Mouse (Mus musculus) embryonic facial prominence, embryonic 10.5 days (tissue): ENCODE results near the gene Ccl28. TPM values are rescaled to one million over a fixed set of nuclear protein-coding genes. Genes with fewer than 3 reads are reported as not detected.

ENCODE experiments used
- DNase-seq: peaks from one replicate; pipeline ENCODE4 v3.0.0-alpha.2; 2017; ENCODE audit warnings: low spot score
- H3K27ac ChIP-seq: fragments of 300-500 bp; sonication (generic); replicated peaks from 2 replicates; pipeline ENCODE4 v1.5.1; 2016; ENCODE audit warnings: mild to moderate bottlenecking
- H3K27me3 ChIP-seq: fragments of 300-500 bp; sonication (generic); replicated peaks from 2 replicates; pipeline ENCODE4 v1.6.1; 2016; ENCODE audit warnings: low read depth, mild to moderate bottlenecking; ENCODE audit not compliant: poor library complexity, severe bottlenecking
- H3K36me3 ChIP-seq: fragments of 300-500 bp; sonication (generic); replicated peaks from 2 replicates; pipeline ENCODE4 v1.6.1; 2016; ENCODE audit warnings: mild to moderate bottlenecking, moderate library complexity
- H3K4me1 ChIP-seq: fragments of 300-500 bp; sonication (generic); 2 replicates; pipeline ENCODE4 v1.6.1; 2016
- H3K4me3 ChIP-seq: fragments of 300-500 bp; sonication (generic); 2 replicates; pipeline ENCODE4 v1.5.1; 2016; ENCODE audit warnings: mild to moderate bottlenecking, moderate library complexity
- H3K9me3 ChIP-seq: fragments of 300-500 bp; sonication (generic); 2 replicates; pipeline ENCODE4 v1.6.1; 2016; ENCODE audit warnings: mild to moderate bottlenecking
- WGBS: fragments of 180-500 bp; shearing (Covaris S2); methylation state at CpG from one replicate; pipeline ENCODE4 v1.1.7; 2016; 5-methylcytosine and 5-hydroxymethylcytosine counted together
- polyA plus RNA-seq: library from polyadenylated mRNA; unstranded; fragments of >200 nt; fragmentation: Nextera tagmentation; extraction: Ambion mirVana; gene quantifications from 2 replicates; pipeline ENCODE4 v1.2.1, GENCODE M21; 2016

The Ccl28 gene
- polyA plus RNA-seq, 1 experiment from 2014 or later, result 0.10 TPM

DNA sequence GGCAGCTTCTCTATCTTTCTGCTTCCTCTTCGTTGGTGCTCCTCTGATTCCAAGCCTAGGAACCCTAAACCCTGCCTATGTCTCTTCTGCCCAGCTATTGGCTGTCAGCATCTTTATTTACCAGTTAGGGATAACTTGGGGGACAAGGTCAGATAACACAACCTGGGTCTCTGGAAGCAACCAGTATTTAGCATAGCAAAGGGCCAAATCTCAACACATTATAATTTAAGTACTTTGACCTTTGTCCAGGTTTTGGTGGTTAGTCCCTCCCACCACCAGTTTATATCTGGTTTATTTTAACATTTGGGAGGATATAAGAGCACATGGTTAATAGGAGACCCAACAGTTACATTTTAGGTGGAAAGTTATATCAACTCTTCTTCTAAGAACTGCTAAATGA, 72.9 kb downstream of the Ccl28 start:
- Histone ChIP-seq H3K9me3 (no peaks in the 10 kb centered on the region), H3K36me3 (peaks cover 76% of the 10 kb centered on the region), H3K4me1 (peaks cover 41% of the 10 kb centered on the region), H3K4me3 (no peak overlapping the region), H3K27ac (no peak overlapping the region), H3K27me3 (no peaks in the 10 kb centered on the region)
- 84% methylated on average over 1 of the region's 1 CpGs for WGBS
- no peak for DNase-seq

DNA sequence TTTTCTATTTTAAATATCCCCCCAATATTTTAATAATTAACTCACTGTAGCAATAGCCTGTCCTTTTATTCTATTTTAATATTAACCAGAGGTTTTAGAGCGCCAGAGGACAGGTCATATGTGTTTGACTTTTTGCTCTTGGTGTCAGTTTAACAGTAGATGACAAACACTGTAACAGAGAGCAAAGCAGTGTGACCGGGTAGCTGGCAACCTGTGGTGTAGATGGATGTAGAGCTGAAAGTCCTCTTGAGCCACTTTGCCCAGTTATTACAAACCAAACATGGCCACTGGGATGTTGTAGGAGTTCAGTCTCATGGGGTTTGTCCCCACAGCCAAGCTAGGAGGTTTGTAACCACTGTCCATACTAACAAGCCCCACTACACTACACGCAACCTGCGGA, 74.8 kb downstream of the Ccl28 start:
- WGBS, result 92% methylated on average over 4 of the region's 4 CpGs
- Histone ChIP-seq H3K9me3 (no peaks in the 10 kb centered on the region), H3K4me1 (peaks cover 25% of the 10 kb centered on the region), H3K36me3 (peaks cover 93% of the 10 kb centered on the region), H3K27me3 (no peaks in the 10 kb centered on the region), H3K4me3 (no peak overlapping the region), H3K27ac (no peak overlapping the region)
- DNase-seq, result no peak

Other genes starting within 250 kb of the Ccl28 start
- 114 and 117 TPM in 2 replicates for gene Paip1, start 195.2 kb upstream of the Ccl28 start, polyA plus RNA-seq
- 72.1 and 76.5 TPM in 2 replicates for gene 4833420G17Rik, start 161.1 kb upstream of the Ccl28 start, polyA plus RNA-seq
- 1.0 and 1.3 TPM in 2 replicates for gene Tmem267, start 135.8 kb upstream of the Ccl28 start, polyA plus RNA-seq
- 0.86 and 1.3 TPM in 2 replicates for gene 3110070M22Rik, start 135.4 kb upstream of the Ccl28 start, polyA plus RNA-seq
- 245 and 273 TPM in 2 replicates for gene Hmgcs1, start 66.6 kb downstream of the Ccl28 start, polyA plus RNA-seq
- gene Nim1k, start 132.1 kb downstream of the Ccl28 start, polyA plus RNA-seq, result 1.2 and 1.7 TPM in 2 replicates
- gene Zfp131, start 167.1 kb downstream of the Ccl28 start, polyA plus RNA-seq, result 40.8 and 45.1 TPM in 2 replicates
- not detected in 2 replicates for gene AF067063, start 206.4 kb downstream of the Ccl28 start, polyA plus RNA-seq
- not detected in 2 replicates for gene D13Ertd608e, start 212.2 kb downstream of the Ccl28 start, polyA plus RNA-seq